Mouse (Mus musculus) CH12.LX (cell line): ENCODE results near the gene Mrnip.
A peak's percentile ranks its signal among the peaks of the same experiment; 100 is the strongest.

Experiments
- CTCF ChIP-seq, 2 experiments: IDR thresholded peaks in 1 of 2; conservative IDR thresholded peaks in 1 of 2; 2 replicates each; pipeline ENCODE4 v1.5.1; 2011 to 2012; ENCODE audit warnings: low read depth in 2 of 2, low read length in 2 of 2, improper control_type of control experiment in 1 of 2, inconsistent platforms in 1 of 2, mild to moderate bottlenecking in 1 of 2, moderate library complexity in 1 of 2
- USF1 ChIP-seq: IDR thresholded peaks from 2 replicates; pipeline ENCODE4 v1.6.1; 2014; ENCODE audit warnings: low read depth, mild to moderate bottlenecking, inconsistent platforms, low read length, improper control_type of control experiment

DNA sequence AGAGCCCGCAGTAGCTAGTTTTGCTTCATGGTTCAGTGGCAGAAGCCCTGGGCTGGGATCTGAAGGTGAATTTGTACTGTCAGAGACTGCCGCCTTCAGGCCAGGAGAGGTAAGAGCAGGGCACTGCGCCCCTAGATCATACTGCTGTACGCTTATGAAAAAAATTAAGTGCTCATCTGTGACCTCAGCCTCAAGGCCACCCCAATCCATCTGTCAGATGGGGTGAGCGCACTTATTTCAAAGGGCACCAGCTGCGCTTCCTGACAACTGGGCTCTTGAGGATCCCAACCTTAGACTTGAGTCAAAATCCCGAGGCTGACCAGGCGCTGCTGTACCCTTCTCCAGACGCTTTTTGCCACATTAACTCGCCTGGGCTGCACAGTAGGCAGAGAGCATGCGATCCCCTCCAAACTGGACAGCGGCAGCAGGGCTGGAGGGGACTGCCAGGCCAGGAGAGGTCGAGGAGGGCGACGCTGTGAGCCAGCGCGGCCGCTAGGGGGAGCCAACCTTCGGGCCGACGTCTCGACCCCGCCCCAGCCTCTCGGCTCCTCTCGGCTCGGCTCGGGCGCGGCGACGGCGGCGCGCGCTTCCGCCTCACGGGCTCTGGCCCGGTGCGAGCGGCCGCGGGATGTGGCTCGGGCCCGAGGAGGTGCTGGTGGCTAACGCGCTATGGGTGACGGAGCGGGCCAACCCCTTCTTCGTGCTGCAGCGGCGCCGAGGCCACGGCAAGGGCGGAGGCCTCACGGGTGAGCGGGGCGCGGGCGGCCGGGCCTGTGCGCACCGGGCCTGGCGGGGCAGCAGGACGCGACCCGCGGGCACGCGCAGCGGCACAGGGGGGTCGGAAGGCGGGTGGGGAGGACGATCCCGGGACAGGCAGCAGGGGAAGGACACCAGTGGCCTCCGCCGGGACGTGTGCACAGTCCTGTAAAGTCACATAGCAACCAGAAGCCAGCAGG, 43.2 kb upstream of the Mrnip start, which contains the start of gene Tbc1d9b:
- peak; percentile 56 to 93 for TF ChIP-seq CTCF (conservative IDR thresholded peaks at IDR 0.05 in 1 of 2, IDR thresholded peaks at IDR 0.05 in 1 of 2; ENCODE audit: low read depth in 2 of 2, low read length in 2 of 2)
- 0 out of 2 replicates have a peak, but pooled peaks have one; percentile 2 for TF ChIP-seq USF1
